Mouse (Mus musculus) common myeloid progenitor, adult 5-6 weeks (primary cell): ENCODE data around the gene Dnase1. TPM values are rescaled to one million over a fixed set of nuclear protein-coding genes. Genes with fewer than 3 reads are reported as not detected.
"Not testable (repeated sequence)": the region's sequence is repeated elsewhere in the genome, so short reads cannot be mapped to it uniquely, and the experiment has no call there.

Experiments
- ATAC-seq: replicated peaks from 2 replicates; pipeline ENCODE4 v1.8.0; 2016; ENCODE audit warnings: low read depth, mild to moderate bottlenecking, moderate TSS enrichment, inconsistent platforms; ENCODE audit not compliant: poor library complexity, severe bottlenecking
- total RNA-seq: library from RNA; stranded (forward); fragments of 200-1000, 187-1606 nt; gene quantifications from 2 replicates; pipeline ENCODE4 v1.2.3, GENCODE M21; 2017

Gene Dnase1
- 0.32 TPM in 1 of 2 replicates, not detected in the other for total RNA-seq

DNA sequence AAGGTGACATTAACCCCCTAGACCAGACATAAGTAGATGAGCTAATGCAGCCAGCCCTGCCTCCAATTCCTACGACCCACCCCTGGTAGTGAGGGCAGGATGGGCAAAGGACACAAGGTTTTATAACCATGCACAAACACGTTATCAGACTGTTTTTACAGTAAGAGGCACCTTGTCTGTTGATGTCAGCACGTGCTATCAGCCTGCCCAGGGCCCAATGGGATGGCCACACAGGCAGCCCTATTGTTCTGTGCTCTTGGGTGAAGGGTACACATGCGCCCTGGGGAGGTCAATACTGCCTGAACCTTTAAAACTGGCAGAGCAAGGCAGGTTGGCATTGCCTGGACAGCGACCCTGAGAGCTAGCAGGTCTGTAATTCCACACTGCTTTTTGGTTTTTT is at the start of gene Dnase1:
Dnase1 (plus strand) TSS at position 136 of the 400 bp plus-strand sequence.
- no peak for ATAC-seq

DNA sequence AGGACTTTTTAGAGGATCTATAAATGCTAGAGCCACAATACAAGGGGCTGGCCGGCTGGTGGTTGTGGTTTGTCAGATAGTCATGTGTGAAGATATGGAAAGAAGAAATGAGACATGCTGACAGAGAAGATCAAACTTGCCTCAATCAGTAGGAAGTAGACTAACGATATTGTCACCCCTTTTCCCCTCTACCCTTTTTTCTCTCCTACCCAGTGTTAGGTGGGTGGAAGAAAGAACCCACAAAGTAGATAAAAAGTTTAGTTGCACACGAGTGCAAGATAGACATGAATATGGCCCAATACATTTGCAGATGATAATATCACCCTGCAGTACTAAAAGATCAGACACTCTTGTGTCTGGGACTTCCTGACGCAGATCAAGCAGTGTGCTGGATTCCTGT is 48.3 kb upstream of the Dnase1 start:
- no peak for ATAC-seq

DNA sequence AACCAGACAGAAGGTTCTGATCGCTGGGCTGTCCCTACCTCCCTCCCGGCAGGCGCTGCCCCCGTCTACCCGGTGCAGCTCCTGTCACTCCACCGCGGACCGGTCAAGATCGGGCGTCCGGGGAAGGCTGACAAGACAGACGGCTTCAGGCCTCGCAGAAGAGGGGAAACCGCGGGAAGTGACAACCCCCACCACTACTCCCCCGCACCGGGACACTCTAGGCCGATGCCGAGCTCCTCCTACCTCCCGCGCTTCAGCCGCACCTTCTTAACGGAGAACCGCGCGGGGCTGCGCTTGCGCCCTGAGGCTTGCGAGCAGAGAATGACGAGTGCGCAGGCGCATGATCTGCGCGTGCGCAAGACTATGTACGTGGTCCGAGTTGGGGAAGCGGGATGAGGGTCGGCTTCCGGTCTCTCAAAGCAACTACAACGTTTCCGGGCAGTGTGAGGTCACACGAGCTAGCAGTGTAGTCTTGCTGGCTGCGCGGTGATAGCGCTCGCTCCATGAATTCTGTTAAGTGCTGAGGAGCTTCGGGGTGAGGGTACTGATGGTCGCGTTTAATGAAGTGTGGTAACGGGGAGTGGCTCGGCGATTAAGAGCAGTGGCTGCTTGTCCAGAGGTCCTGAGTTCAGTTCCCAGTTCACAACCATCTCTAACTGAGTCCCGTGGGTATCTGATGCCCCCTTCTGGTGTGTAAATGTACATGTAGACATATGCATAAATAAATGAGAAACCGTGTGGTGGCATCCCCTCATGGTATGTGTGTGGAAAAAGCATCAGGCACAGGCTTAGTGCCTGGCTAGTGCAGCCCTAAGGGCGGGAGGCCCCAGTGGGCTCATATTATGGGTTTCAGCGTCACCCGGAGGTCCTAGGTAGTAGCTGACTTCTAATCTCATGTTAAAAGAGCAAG is 33.0 kb upstream of the Dnase1 start, which contains the start of gene Slx4:
Slx4 (minus strand) TSS at position 282 of the 910 bp plus-strand sequence.
- peak; percentile 93 for ATAC-seq

- ATAC-seq = no peak
These were observed 23.7 kb upstream of the Dnase1 start for GRCm38 (mm10) chr16:4012882-4013570.

DNA sequence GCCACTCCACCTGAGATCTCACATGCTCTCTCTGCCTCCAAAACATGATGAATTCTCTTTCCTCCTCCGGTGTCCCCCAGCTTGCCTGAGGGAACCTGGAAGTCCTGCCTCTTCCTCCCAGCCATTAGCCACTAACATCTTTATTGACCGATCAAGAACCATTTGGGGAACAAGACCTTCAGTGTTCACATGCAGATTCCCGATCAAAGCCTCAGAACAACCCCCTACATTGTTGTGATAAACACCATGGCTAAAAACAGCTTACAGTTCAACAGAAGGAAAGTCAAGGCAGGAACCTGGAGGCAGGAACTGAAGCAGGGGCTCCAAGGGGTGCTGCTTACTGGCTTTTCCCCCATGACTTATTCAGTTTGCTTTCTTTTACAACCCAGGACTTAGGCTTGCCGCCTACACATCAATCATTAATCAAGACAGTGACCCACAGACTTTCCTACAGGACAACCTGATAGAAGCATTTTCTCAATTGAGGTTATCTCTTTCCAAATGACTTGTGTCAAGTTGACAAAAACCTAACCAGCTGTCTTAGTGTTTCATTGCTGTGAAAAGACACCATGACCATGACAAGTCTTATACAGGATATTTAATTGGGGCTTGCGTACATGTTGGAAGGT is 22.6 kb upstream of the Dnase1 start:
- ATAC-seq = no peak

- not testable (repeated sequence) for ATAC-seq
These were observed 20.0 kb upstream of the Dnase1 start for GRCm38 (mm10) chr16:4016786-4017185.

DNA sequence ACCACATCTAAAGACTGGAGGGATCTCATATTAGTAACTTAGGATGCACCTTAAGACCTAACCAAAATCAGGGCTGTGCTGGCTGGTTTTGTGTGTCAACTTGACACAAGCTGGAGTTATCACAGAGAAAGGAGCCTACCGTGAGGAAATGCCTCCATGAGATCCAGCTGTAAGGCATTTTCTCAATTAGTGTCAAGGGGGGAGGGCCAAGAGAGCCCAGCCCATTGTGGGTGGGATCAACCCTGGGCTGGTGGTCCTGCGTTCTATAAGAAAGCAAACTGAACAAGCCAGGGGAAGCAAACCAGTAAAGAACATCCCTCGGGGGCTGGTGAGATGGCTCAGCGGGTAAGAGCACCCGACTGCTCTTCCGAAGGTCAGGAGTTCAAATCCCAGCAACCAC is 19.3 kb upstream of the Dnase1 start:
- not testable (repeated sequence) for ATAC-seq

DNA sequence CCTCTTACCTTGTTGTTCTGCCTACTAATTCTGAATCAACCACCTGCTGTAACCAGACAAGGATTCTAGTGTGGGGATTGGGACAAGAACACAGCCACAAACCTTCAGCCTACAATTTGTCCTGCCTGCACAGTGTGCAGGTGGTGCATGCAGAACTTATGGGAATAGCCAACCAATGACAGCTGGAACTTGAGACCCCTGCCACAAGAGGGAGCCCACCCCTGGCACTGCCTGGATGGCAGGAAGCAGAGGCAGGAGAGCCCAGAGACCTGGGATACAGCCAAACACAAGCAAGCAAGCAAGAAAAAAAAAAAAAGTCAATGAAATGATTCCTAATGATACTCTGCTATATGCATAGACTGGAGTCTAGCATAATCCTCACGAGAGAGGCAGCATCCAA is 15.5 kb upstream of the Dnase1 start:
- no peak for ATAC-seq

GRCm38 (mm10) chr16:4022719-4023118 is 14.0 kb upstream of the Dnase1 start:
- no peak for ATAC-seq

DNA sequence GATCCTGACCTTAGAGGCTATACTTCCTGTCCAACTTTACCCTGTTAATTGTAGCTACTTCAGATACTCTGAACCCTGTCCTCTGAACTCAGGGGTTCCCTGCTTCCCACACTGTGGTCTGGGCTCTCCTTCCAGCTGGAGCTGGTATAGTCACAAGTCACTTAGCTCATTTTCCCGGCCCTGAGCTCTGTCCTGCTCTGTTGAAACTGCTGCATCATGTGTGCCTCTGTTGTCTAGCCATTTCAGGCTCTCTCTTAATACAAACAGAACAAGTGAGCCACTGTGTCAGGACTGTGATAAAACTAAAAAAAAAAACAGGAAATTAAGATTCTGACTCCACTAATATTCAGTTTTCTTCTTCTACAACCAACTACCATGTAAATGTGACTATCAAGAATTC is 10.1 kb upstream of the Dnase1 start:
- ATAC-seq = no peak

- ATAC-seq = no peak
These were observed 9.5 kb upstream of the Dnase1 start for GRCm38 (mm10) chr16:4027211-4027610.

DNA sequence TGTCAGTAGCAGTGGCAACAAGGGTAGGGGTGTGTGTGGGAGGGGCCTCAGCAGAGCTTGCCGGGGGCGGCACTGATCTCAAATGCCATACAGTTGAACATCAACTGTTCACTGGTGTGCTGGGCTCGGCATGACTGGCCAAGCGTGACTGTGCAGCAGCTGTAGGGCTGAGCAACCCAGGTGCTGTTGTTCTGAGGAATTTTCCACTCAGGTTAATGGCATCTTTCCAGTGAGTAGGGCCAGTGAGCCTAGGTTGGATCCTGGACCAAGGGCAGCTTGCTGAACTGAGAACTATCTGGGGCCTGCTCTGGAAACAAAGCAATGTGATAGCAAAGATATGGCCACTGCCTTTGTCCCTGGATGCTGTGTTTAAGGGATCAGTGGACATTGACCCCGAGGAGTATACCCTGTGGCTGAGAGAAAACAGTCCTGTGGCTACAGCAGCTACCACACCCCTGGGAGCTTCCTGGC is 7.3 kb upstream of the Dnase1 start:
- ATAC-seq = no peak

DNA sequence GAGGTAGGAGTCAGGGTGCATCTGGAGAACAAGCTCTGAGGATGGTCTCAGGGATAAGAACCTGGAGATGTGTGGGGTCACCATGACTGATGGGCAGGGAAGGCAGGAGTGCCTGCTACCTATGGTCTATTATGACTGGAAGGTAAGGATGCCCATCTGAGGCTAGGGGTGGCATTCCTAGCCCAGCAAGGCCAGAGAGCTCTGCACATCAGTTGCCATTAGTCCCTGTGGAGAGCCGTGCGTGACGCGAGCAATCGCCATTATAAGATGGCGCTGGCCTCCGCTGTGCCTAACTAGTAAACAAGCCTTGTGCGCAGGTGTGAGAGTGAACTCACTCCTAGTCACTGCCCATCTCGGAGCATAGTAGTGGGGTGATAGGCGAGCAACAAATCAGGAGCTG is 6.2 kb upstream of the Dnase1 start:
- no peak for ATAC-seq

DNA sequence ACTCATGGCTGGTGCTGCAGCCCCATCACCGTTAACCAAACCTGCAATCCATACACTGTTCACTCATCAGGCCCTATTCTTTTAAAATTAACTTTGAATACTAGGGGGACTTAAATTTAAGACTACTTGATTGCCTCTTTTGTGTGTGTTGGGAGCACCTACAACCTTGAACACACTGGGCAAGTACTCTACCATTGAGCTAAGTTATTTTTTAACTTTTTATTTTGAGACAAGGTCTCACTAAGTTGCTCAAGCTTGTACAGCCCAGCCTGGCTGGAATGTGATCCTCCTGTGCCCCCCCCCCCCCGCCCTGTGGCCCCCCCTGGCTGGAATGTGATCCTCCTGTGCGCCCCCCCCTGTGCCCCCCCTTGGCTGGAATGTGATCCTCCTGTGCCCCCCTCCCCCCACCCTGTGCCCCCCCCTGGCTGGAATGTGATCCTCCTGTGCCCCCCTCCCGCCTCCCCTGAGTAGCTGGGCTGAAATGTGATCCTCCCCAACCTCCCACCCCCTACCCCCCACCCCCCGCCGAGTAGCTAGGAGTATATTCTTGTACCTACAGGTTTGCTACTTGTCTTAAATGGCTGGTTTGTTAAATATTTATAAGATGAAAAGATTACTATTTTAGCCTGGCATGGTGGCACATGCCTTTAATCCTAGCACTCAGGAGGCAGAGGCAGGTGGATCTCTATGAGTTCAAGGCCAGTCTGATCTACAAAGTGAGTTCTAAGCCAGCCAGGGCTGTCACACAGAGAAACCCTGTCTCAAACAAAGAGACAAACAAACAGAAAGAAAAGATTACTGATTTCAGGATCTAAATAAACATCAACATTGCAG is 5.1 kb upstream of the Dnase1 start:
- ATAC-seq = no peak

GRCm38 (mm10) chr16:4032341-4032748 is 4.4 kb upstream of the Dnase1 start:
- ATAC-seq = peak; percentile 57

DNA sequence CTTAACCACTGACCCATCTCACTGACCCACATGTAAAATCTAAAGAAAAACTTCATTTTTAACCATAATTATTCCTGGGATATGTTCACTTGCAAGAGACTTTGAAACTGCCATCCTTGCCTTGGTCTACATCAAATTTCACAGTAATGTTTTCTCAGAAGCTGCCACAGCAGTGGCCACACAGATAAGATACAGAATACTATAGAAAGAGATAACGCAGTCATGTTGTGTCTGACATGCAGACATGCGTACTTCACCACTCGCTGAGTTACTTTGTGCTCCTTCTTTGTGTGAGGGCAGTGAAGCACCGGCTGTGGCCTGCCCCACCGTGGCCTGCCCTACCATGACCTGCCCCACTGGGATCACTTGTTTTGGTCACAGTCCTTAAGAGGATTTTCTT is 2.8 kb upstream of the Dnase1 start:
- ATAC-seq = 0 out of 2 replicates have a peak, but pooled peaks have one; percentile 4

DNA sequence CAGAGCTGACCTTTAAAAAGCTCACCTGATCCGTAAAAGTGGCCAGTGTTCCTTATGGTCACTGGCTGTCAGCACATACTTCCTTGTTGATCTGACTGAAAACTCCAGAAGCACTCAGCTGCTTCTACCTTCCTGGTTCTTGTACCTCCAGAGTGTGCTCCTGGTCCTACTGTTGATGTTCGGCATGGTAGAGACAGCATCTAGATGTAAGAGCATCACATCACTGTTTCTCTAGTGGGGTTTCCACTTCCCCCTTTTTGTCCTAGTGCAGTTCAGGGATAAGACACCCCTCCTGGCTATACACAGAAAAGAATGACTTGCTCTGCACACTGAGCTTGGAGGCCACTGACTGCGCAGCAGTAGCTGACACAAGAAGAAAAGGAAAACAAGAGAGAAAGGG is 2.3 kb upstream of the Dnase1 start:
- peak; percentile 24 for ATAC-seq

- ATAC-seq = no peak
These were observed 1.2 kb upstream of the Dnase1 start for GRCm38 (mm10) chr16:4035575-4035974.

DNA sequence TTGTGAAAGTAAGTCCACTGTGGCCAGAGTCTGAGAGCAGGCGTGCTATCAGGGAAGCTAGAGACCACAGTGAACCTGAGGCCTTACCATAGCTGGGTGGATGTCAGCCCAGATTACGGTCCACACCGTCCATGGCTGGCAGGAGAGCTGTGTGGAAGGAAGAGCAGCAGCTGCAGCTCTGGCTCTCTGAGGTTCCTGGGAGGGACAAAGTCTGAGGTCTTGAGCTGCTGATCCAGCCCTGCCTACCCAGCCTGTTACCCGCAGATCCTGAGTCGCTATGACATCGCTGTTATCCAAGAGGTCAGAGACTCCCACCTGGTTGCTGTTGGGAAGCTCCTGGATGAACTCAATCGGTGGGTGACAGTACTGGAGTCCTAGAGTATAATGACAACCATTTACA is 948 bp downstream of the Dnase1 start:
- ATAC-seq = no peak

- ATAC-seq = no peak
These were observed 3.5 kb downstream of the Dnase1 start for GRCm38 (mm10) chr16:4040206-4040605.
